Mouse (Mus musculus): ENCODE data around the gene Tmem80.

The Tmem80 gene

DNA sequence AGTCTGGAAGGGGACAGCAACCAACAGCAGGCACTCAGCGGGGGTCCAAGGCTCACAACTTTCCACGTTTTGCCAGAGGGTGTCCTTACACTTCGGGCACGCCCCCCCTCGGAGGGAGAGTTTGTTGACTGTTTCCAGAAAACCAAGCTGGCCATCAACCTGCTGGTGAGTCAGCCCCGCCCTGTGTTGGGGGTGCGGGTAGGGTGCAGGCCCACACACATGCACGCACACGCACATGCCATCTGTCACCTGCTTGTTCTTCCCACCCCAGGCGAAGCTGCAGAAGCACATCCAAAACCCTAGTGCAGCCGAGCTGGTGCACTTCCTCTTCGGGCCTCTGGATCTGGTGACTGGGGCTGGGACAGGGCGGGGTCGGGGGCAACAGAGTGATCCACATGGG is 29.4 kb downstream of the Tmem80 start:
- no peak for DNase-seq (ENCODE audit: inconsistent ontology term)

DNA sequence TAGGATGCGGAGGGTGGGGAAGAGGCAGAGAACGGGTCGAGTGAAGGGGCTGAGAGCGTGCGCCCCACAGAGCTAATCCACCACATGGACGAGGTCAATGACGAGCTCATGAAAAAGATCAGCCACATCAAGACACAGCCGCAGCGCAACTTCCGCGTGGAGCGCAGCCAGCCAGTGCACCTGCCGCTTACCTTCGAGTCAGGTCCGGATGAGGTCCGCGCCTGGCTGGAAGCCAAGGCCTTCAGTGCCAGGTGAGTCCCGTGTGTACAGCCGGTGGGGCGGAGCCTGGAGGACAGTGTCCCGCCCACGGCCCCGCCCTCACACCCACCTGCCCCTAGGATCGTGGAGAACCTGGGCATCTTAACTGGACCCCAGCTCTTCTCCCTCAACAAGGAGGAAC is 34.0 kb downstream of the Tmem80 start:
- no peak for DNase-seq (ENCODE audit: inconsistent ontology term)

DNA sequence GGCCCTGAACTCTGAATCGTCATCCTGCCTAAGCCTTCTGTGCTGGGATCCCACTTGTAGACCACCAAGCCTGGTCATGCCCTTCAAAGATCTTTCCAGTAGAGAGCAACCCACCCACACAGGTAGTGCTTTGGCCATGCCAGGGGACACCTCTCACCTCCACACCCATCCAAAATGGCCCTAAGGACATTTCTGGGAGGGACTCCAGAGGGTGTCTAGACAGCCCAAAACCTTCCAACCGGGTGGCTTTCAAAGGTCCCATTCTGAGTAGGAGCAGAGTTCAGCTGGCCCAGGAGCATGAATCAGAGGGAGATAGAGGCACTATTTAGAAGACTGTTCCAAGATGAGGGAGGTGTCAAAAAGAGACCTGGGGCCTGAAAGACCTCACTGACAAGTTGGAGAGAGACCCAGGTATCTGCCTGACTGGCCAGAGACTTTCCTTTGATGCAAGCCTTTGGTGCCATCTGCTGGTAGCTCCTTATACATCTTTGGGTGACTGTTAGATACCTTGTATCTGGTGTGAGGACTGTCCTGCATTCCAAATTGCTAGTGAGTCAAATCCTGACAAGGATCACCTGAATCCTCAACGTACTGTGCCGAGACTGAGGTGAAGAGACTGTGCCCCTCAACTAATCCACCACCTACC is 35.7 kb downstream of the Tmem80 start:
- peak; percentile 62 for DNase-seq (ENCODE audit: inconsistent ontology term)

DNA sequence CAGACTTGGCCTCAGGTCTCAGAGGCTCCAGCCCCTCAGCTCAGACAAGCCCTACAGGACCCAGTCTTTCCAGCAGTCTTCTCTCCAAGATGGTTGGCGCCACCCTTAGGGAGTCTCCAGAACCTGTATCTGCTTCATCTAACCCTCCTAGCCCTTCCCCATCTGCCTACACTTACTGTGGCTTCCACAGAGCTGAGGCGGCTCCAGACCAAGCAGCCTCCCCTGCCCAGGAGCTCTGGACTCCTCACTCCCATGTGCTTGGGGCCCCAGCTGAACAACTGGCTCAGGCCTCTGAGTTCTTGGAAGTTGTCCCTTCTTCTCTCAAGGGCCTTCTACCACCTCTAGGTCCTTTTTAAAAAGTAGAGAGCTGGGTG is 36.2 kb downstream of the Tmem80 start:
- DNase-seq (ENCODE audit: inconsistent ontology term), result no peak

- no peak for DNase-seq (ENCODE audit: inconsistent ontology term)
Measured at GRCm38 (mm10) chr7:141364349-141365048, 37.0 kb downstream of the Tmem80 start.

DNA sequence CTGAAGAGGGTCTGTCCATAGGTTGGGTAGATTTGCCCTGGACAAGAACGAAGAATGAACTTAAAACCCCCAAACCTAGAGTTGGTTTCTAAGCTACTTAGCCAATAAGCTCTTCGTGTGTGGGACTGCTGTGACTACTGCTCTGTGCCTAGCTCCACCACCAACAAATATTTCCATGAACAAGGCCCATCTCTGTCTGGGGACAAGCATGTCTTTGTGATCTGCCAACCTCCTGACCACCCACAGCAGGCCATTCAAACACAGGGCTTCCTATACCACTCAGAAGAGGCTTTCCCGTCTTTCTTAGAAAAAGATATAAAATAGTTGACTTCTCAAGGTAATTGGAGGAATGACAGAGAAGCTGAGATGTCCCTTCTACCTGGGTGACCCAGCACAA is 37.5 kb downstream of the Tmem80 start:
- no peak for DNase-seq (ENCODE audit: inconsistent ontology term)

- DNase-seq (ENCODE audit: inconsistent ontology term), result no peak
Measured at GRCm38 (mm10) chr7:141367358-141367757, 39.8 kb downstream of the Tmem80 start.

GRCm38 (mm10) chr7:141369918-141370317 is 42.4 kb downstream of the Tmem80 start:
- no peak for DNase-seq (ENCODE audit: inconsistent ontology term)

DNA sequence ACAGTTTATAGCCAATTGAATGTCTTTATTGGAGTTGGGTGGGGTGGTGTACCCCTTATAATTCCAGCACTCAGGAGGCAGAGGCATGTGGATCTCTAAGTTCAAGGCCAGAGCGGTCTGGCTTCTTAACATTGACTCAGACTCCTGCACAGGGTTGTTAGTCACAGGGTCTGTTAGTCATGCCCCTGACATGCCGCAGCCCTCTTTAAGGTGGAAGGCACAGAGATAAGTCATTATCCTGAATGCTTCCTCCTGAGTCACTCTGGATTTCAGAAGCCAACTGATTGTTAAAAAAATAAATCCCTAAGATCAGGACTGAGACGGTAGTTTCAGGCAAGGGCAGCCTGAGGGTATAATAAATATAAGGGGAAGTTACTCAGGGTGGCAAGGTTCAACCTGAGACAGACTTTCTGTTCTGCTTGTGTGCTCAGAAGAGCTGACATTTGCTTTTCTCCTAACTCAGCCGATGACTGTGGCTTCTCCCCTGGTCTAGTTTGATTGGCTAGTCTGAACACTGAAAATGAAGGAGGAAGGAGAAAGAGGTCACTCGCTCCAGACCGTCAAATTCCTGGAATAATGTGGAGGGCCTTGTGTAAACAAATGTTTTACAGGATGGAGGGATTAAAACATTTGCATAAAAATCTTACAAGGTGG is 44.5 kb downstream of the Tmem80 start:
- DNase-seq (ENCODE audit: inconsistent ontology term), result peak; percentile 40

GRCm38 (mm10) chr7:141373611-141374010 is 46.1 kb downstream of the Tmem80 start:
- DNase-seq (ENCODE audit: inconsistent ontology term), result peak; percentile 83

- no peak for DNase-seq (ENCODE audit: inconsistent ontology term)
Measured at GRCm38 (mm10) chr7:141374399-141374798, 46.9 kb downstream of the Tmem80 start.

DNA sequence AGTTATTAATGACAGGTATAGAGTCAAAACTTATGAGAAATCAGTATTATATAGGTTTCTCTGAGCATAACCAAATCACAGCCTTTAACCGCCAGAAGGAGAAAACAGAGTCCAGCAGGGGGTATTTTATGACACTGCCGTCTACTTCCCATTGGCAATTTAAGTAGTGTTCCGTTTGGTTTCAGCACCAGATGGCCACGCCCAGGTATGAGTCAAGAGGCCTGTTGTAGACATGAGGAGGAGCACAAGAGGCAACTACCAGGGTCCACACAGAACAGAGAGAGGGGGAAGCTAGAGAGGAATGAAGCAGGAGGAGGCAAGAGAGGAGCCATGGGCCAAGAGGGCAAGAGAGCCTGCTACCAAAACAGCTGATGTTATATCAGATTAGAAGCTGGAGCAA is 52.0 kb downstream of the Tmem80 start:
- DNase-seq (ENCODE audit: inconsistent ontology term), result no peak

DNA sequence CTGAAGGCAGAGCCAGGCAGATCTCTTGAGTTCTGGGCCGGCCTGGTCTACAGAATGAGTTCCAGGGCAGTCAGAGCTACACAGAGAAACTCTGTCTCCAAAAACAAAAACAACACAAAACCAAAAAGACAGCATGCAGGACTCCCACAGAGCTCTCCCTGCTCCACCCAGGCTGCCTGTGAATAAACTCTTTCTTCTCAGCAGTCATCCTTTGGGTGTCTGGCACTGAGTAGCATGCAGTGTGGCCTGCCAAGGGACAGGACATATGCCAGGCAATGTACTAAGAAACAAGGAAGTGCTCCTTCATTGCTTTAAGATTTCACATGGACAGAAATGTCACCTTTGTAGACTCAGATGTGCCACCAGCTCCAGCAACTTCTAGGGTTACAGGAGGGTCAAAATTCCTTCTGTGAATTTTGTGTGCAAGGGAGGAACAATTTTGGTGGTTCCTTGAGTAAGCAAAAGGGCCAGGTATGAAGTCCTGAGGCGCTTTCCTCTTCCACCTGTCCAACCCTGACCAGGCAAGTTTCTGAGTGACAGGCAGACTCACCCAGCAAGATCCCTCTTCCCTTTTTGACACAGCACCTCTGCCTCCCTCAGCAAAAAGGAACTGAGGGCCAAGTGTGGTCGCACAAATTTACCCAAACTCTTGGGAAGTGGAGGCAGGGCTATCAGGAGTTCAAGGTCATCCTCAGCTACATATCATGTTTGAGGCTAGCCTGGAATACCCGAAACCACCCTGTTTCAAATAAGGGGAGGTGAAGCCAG is 53.7 kb downstream of the Tmem80 start:
- peak; percentile 16 for DNase-seq (ENCODE audit: inconsistent ontology term)

Measured in Muller cell, postnatal 12 days (primary cell).